Mouse (Mus musculus): ENCODE measurements at regions not wholly inside any gene's neighbourhood (a gene's known extent, or its start where the extent isn't known, plus 50 kb on each side); places are given as distances from the start of the nearest gene placed in this dataset.

DNA sequence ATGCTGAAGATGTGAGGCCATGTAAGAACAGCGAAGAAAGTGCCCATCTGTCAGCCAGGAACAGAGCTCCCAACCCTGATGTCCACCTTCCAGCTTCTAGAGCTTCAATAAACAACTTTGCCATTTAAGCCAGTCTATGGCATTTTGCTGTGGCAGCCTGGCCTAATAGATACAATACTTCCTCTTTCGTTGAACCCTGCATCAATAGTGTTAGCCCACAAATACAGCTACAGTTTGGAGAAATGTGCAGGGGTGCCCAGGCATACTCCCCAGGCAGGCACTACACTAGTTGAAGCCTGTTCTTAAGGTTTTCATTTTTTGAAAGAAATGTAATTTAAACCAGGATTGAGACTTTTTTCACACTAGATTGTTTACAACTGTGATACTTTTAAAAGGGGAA is 199.9 kb upstream of the Rnd3 start:
- no peak for TF ChIP-seq CTCF (IDR thresholded peaks at IDR 0.05; ENCODE audit: borderline replicate concordance, insufficient read depth, low read depth, low read length)
- no peak for TF ChIP-seq POLR2A (IDR thresholded peaks at IDR 0.05; ENCODE audit: borderline replicate concordance, insufficient read depth, low read length)
